In genomic region chr10:39280366-39281000, GRCm38 (mm10) we compare ENCODE assay signal across 15 mouse cellular contexts.
DNase-seq lines count a peak whose midpoint lies in the region; ATAC-seq and TF ChIP-seq lines count a peak whose summit lies in the region.
"Had no signal": no experiment of that assay in that cellular context is flagged by ENCODE, and none has a peak within 500 bp of the region (broad histone marks: within the 10 kb centered on the region; RNA-seq: fewer than 3 reads in every experiment).

No protein-coding gene starts in this region.

- no peak overlapping the region for H3K4me3 ChIP-seq in neural tube, embryonic 14.5 days (ENCODE audit: low read depth, low read length)
- no peak overlapping the region for H3K4me3 ChIP-seq in embryonic facial prominence, embryonic 15.5 days (replicated peaks)
- no peak overlapping the region for H3K4me3 ChIP-seq in myocyte
- H3K4me3 ChIP-seq: heart, adult 2 months; limb, embryonic 13.5 days; midbrain, embryonic 12.5 days; neural tube, embryonic 13.5 days had no signal

- H3K4me1 ChIP-seq in neural tube, embryonic 14.5 days (ENCODE audit: control insufficient read depth, insufficient read depth, low read length), result no peaks in the 10 kb centered on the region
- no peaks in the 10 kb centered on the region for H3K4me1 ChIP-seq in embryonic facial prominence, embryonic 15.5 days
- H3K4me1 ChIP-seq: midbrain, embryonic 12.5 days; neural tube, embryonic 13.5 days had no signal

- H3K9ac ChIP-seq in neural tube, embryonic 14.5 days (replicated peaks; ENCODE audit: low read depth, low read length), result no peak overlapping the region
- no peak overlapping the region for H3K9ac ChIP-seq in embryonic facial prominence, embryonic 15.5 days
- H3K9ac ChIP-seq: limb, embryonic 13.5 days; midbrain, embryonic 12.5 days; neural tube, embryonic 13.5 days had no signal

- 80% methylated on average over 14 of the region's 14 CpGs for WGBS in neural tube, embryonic 14.5 days
- WGBS in embryonic facial prominence, embryonic 15.5 days, result 80% methylated on average over 14 of the region's 14 CpGs

- H3K4me2 ChIP-seq in neural tube, embryonic 14.5 days (ENCODE audit: low read depth, low read length), result no peak overlapping the region
- no peak overlapping the region for H3K4me2 ChIP-seq in embryonic facial prominence, embryonic 15.5 days (replicated peaks)
- H3K4me2 ChIP-seq in myocyte (ENCODE audit: low read depth), result peak overlapping the region; percentile 61
- H3K4me2 ChIP-seq: limb, embryonic 13.5 days; midbrain, embryonic 12.5 days; neural tube, embryonic 13.5 days had no signal

- H3K9me3 ChIP-seq in neural tube, embryonic 14.5 days (ENCODE audit: control insufficient read depth, low read length), result no peaks in the 10 kb centered on the region
- H3K9me3 ChIP-seq in embryonic facial prominence, embryonic 15.5 days (replicated peaks), result no peaks in the 10 kb centered on the region
- H3K9me3 ChIP-seq: neural tube, embryonic 13.5 days had no signal

- no peak for TF ChIP-seq POLR2A in myocyte (IDR thresholded peaks at IDR 0.05; ENCODE audit: insufficient read length, low read depth)

- no peaks in the 10 kb centered on the region for H3K27me3 ChIP-seq in neural tube, embryonic 14.5 days (ENCODE audit: control insufficient read depth, insufficient read depth, low read length)
- H3K27me3 ChIP-seq in embryonic facial prominence, embryonic 15.5 days, result no peaks in the 10 kb centered on the region
- H3K27me3 ChIP-seq in myocyte (ENCODE audit: control insufficient read depth, insufficient read depth, insufficient read length), result no peaks in the 10 kb centered on the region
- H3K27me3 ChIP-seq: limb, embryonic 13.5 days; midbrain, embryonic 12.5 days; neural tube, embryonic 13.5 days had no signal

- no peaks in the 10 kb centered on the region for H3K79me2 ChIP-seq in myocyte (ENCODE audit: control insufficient read depth, insufficient read depth)

- peak; percentile 20 for DNase-seq in gastrocnemius, postnatal 25 days
- DNase-seq in gastrocnemius, adult 18-20 months (ENCODE audit: low spot score), result no peak
- DNase-seq in neural tube, embryonic 10.5 days (ENCODE audit: extremely low spot score, low spot score), result no peak
- no peak for DNase-seq in adrenal gland, postnatal 36 days
- DNase-seq in layer of hippocampus, adult 8-10 months (ENCODE audit: low spot score in 2 of 2), result no peak
- DNase-seq: kidney, adult 18-20 months; right cerebral cortex, postnatal 14 days had no signal

- ATAC-seq in neural tube, embryonic 14.5 days (ENCODE audit: low read depth), result peak; percentile 54; the same call in 1 of the 2 replicates
- peak; percentile 67; the same call in 1 of the 2 replicates for ATAC-seq in embryonic facial prominence, embryonic 15.5 days (ENCODE audit: insufficient number of reproducible peaks, low FRiP score, low TSS enrichment, low read depth)
- ATAC-seq: lung, postnatal 0 days had no signal

- H3K27ac ChIP-seq in neural tube, embryonic 14.5 days (ENCODE audit: low read depth, low read length), result no peak overlapping the region
- H3K27ac ChIP-seq in embryonic facial prominence, embryonic 15.5 days (replicated peaks), result no peak overlapping the region
- H3K27ac ChIP-seq: heart, adult 2 months; limb, embryonic 13.5 days; midbrain, embryonic 12.5 days; neural tube, embryonic 13.5 days had no signal

- H3K36me3 ChIP-seq in neural tube, embryonic 14.5 days (ENCODE audit: control insufficient read depth, insufficient read depth, low read length), result no peaks in the 10 kb centered on the region
- no peaks in the 10 kb centered on the region for H3K36me3 ChIP-seq in embryonic facial prominence, embryonic 15.5 days
- no peaks in the 10 kb centered on the region for H3K36me3 ChIP-seq in myocyte (ENCODE audit: control insufficient read depth, insufficient read depth)
- H3K36me3 ChIP-seq: limb, embryonic 13.5 days; midbrain, embryonic 12.5 days; neural tube, embryonic 13.5 days had no signal

- H3ac ChIP-seq in myocyte (ENCODE audit: control insufficient read depth, insufficient read length), result no peak overlapping the region

TF ChIP-seq in myocyte, 11 proteins besides CTCF, POLR2A, EP300 and RAD21:
- TF ChIP-seq E2F4 (IDR thresholded peaks at IDR 0.05; ENCODE audit: insufficient read depth) (no peak), USF1 (IDR thresholded peaks at IDR 0.05; ENCODE audit: low read depth) (peak; percentile 79), MYOG (IDR thresholded peaks at IDR 0.05; ENCODE audit: control insufficient read depth in 1 of 3, insufficient read depth in 1 of 3, insufficient read length in 2 of 3, low read depth in 2 of 3) (peak; percentile 14 to 70 (median 50)), MYOD1 (IDR thresholded peaks at IDR 0.05; ENCODE audit: control insufficient read depth in 1 of 3, insufficient read length in 2 of 3, low read depth in 2 of 3) (peak in 2 of 3 experiments; percentile 53 to 69)
